Mouse (Mus musculus): ENCODE measurements around the gene Cmtr1.

Cmtr1 gene

DNA sequence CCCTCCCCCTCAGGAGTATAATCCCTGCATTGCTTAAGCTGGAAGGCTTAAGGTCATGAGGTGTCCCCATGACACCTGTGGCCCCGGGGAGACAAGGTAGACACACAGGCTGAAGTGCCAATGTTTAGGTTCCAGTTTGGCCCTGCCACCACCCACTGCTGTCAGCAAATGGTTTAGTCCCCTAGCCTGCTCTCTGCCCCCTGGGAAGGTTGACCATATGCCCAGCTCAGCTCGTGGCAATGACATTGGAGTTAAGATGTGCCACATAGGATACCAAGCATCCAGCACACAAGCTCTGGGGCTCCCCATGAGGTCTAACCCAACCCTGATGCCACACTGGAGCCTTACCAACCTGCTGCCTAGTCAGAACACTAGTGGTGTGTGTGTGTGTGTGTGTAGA, 72.1 kb downstream of the Cmtr1 start:
- DNase-seq (ENCODE audit: low read depth, low spot score): no peak

DNA sequence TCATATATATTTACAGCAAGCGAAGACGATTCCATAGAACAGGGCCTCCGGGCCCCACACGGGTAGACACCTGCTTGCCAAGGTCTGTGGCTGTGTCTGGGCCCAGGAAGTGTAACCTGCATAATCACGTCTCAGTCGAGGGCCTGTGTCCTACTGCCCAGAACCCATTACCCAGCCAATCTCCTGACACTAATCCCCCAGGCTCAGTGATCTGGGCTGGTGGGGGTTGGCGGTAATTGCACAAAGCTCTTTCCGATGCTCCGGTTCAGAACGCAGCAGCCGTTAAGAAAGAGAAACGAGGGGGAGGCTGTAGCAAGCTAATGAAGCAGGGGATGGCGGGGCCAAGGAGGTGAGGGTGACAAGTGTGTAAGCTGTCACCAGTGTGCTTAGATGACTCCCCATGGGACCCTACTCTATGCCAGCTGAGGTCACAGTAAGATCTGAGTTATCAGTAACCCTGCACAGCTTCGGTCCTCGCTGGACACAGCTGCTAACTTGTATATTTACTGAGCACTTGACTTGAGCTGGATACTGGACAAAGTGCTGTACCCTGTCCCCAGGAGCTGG, 76.1 kb downstream of the Cmtr1 start:
- DNase-seq (ENCODE audit: low read depth, low spot score): no peak

DNA sequence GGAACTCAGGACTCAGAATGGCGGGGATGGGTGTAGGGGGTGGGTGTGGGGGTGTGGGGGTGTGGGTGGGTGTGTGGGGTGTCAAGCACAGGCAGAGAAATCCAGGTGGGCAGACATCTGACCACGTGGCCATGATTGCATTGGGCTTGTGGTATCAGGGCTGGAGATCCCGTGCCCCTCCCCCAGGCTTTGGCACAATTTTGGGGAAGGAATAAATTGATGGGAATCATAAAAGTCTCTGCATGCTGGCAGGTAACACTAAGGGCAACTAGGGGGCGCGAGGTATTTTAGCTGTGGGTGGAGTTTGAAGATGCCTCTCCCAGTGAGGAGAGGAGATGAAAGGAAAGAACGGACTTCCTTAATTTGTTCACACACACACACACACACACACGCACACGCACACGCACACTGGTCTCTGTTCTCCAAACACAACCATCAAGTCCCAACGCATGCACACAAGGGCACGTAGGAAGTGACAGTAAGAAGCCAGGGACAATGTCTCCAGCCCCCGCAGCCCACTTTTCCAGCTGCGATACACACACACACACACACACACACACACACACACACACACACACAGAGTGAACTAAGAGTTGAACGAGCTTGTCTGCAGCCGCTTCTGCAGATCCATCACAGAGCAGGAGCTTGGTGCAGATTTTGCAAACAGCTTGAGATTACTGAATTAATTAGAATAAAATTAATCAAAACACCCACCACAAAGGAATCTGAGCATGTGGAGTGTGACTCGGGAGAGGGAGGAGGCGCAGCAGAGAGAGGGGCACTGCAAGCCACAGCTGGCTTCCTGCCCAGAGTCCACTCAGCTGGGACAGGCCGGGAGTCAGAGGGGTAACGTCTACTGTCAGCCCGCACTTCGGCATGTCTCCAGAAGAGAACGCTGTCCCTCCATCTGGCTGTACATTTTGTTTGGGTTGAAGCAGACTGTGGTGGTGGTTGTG, 77.7 kb downstream of the Cmtr1 start:
- DNase-seq (ENCODE audit: low read depth, low spot score): peak; percentile 46

DNA sequence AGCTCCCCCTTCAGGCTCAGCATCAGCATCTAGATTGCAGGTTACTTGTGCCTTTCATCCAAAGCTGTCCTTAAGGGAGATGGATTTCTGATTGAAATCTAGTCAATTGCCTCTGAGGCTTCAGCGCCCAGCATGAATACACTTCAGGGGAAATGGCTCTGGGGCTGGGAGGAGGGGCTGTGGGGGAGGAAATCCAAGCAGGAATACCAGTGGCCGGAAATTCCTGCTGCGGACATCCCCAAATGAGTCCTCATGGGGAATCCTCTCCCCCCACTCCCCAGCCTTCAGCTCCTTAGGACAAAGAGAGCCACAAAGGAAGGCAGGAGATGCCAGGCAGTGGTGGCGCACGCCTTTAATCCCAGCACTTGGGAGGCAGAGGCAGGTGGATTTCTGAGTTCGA, 87.1 kb downstream of the Cmtr1 start:
- DNase-seq (ENCODE audit: low read depth, low spot score): peak; percentile 52

DNA sequence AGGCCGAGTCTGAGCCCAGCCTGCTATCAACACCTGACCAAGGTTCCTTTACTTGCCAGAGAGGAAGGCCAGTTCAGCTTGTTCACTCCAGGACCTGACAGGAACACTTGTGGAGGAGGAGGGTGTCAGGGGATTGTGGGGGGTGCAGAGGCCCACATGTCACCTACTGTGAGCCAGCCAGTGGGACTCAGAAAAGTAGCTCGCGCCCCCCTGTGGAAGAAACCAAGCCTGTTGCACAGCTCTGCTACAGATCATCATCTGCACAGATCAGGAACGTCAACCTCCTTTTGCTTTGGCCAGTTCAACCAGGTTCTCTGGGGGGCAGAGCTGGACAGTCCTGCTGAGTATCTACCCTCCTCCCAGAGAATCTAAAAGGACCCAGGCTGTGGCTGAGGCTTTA, 94.1 kb downstream of the Cmtr1 start:
- DNase-seq (ENCODE audit: low read depth, low spot score): no peak

All from ZHBTc4 (cell line).